Mouse (Mus musculus) kidney, postnatal 10 days (tissue): ENCODE measurements around the gene Dtx1.

Experiments used
- DNase-seq: peaks from one replicate; pipeline ENCODE4 v3.0.0; 2021; ENCODE audit warnings: mixed read lengths

Dtx1 gene

DNA sequence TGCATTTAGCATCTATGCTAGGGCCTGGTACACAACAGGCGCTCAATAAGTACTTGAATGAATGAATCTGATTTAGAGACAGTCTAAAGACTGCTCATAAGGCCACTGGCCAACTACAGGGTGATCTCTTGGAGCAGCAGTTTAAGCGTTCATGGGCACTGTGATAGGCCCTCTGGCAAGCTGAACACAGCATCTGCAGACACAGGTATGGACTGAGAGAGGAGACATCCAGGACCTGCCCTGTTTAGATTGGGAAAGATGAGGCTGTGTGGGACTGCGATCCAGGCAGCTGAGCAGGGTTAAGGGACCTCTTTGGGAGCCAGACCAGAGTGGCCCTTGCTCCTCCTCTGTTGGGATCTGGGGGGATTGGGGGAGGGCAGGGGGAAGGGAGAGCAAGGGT, at the start of gene Dtx1:
Gene Dtx1 (minus strand): TSS at position 101 of the 400 bp plus-strand sequence.
- DNase-seq: no peak

DNA sequence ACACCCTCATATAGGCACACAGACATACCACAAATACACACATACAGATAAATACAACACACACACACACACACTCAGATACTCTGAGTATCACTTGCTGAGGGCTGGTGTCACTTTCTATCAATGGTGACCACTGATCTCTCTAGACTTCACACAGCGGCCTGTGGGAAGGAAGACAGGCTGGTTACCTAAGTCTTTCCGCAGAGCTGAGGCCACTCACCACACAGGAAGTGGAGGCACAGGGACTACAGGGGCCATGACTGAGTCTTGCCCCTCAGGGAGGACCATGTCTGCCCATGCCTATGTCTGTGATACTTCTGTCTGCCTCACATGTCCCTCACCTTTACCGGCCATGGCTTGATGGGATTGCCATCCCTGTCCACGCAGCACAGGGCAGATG, 42.5 kb upstream of the Dtx1 start:
- DNase-seq: no peak

DNA sequence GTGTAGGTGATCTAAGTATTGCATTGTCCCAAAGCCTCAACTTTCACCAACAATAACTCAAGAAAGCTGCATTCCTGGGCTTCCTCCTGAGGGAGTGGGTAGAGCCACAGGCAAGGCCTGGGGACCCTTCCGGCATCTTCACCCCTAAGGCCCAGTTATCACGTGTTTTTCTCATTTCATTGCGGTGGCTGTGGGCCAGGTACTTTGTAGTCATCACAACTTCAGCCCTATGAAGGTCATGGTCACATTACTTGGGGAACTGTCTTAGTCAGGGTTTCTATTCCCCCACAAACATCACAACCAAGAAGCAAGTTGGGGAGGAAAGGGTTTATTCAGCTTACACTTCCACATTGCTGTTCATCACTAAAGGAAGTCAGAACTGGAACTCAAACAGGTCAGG, 41.1 kb upstream of the Dtx1 start:
- DNase-seq: no peak

DNA sequence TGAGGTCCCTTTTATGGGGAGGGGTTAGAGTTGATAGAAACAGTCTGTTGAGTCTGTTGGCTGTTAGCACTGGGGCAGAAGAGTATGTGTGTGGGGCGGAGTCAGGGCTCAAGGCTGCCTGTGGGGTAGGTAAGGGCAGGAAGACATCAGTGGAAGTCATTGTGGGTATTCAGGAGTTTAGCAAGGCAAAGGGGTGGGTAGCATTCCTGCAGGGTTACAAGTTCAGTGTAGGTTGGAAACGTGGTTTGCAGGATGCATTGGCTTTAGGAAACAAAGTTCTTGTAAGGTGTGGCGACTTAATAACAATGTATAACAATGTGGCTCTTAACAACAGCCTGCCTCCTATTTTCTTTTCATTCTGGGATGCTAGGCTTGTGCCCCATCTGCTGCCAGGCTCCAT, 39.5 kb upstream of the Dtx1 start:
- no peak for DNase-seq

GRCm38 (mm10) chr5:120749688-120750087, 38.0 kb upstream of the Dtx1 start, which contains the start of gene Oas2:
Gene Oas2 (minus strand): TSS chr5:120749853.
- no peak for DNase-seq

- peak; percentile 73 for DNase-seq
Measured at GRCm38 (mm10) chr5:120746451-120746850, 34.7 kb upstream of the Dtx1 start.

DNA sequence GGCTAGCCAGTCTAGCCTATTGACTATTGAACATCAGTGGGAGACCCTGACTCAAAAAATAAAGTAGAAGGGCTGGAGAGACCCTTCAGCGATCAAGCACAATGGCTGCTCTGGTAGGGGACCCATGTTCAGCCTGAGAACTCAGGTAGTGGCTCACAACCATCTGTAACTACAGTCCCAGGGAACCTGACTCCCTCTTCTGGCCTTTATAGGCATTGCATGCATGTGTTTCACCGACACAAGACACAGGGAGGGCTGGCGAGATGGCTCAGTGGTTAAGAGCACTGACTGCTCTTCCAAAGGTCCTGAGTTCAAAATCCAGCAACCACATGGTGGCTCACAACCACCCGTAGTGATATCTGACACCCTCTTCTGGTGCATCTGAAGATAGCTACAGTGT, 30.4 kb upstream of the Dtx1 start:
- DNase-seq: peak; percentile 32

DNA sequence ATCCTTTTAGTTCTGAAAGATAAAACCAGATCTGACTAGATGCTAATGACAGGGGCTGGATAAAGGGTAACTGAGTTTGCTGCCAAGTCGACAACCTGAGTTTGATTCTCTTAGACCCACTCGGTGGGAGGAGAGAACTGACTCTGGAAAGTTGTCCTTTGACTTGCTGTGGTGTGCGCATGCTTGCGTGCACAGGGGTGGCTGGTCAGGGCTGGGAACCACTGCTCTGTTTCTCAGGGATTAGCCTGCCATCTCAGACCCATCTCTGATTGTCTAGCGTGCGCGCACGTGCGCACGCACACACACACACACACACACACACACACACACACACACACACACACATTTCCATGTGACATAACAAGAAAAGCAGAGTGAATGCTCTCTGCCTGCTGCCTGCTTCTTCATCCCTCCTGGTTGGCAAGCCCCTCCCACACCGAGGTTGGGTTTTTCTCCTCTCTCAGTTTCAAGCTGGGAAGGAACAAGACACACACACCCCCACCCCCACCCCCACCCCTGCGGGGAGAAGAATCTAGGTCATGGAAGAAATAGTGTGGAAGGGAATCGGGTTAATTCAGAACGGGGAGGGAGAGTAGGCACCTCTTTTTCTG, 22.8 kb upstream of the Dtx1 start:
- no peak for DNase-seq

DNA sequence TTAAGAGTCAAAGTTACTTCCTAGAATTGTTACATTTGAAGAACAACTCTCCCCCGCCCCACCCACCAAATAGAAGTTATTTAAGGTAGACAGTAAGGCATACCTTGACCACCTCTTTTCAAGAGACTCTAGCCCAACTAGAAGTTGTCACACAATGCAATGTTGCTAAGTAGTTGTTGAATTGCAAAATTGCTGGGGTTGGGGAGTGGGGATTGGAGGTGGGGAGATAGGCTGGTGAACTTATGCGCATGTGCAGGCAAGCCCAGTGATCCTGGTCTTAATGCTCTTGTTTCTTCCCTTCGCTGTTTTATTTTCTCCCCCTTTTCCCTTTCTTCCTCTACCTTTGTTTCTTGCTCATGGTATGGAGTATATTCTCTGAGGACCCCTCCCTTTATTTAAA, 22.0 kb upstream of the Dtx1 start:
- DNase-seq: no peak

DNA sequence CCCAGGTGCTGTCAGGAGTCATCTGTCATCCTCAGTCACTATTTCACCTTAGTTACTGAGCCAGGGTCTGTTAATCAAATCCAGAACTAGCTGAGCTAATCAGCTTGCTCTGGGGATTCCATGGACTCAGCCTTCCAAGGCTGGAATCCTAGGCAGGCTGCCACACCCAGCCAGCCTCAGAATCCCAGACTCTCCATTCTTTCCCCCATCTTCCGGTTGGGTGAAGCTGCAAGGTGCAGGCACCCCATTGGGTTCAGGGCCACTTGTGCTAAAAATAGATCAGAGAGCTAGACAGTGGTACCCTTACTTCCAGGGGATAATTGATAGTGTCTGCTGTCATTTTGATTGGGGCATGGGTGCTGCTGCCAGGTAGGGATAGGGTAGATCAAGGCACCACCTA, 21.0 kb upstream of the Dtx1 start:
- DNase-seq: no peak

- no peak for DNase-seq
Measured at GRCm38 (mm10) chr5:120729319-120729718, 17.6 kb upstream of the Dtx1 start.

DNA sequence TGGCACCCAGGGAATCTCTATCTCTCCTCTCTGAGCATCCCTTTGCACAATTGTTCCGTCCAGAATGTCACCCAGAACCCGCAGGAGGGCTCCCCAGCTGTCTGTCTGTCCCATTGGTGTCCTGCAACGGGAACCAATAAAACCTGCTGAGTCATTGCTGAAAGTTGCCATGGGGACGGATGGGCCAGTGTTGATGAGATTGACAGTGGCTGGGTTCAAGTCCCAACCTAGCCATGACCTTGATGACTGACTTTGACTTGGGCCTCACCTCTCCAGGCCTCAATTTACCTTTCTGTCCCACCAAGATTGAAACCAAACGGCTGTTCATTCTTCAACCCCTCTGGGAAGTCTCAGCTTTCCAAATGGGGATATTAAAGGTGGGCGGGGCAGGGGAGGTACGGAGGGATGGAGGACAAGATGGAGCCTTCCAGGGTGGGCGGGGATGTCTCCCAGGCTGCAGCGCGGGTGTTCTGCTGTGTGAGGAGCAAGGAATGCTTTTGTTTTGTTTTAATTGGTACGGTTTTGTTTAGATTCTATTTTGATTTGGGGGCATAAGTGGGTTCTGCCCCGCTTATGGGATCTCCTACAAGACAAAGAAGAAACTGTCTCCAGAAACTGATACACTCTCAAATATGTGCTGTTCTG, 14.2 kb upstream of the Dtx1 start:
- DNase-seq: no peak

GRCm38 (mm10) chr5:120721005-120721404, 9.3 kb upstream of the Dtx1 start:
- no peak for DNase-seq

GRCm38 (mm10) chr5:120718600-120719378, 7.1 kb upstream of the Dtx1 start:
- no peak for DNase-seq

GRCm38 (mm10) chr5:120717136-120717535, 5.4 kb upstream of the Dtx1 start:
- DNase-seq: no peak

DNA sequence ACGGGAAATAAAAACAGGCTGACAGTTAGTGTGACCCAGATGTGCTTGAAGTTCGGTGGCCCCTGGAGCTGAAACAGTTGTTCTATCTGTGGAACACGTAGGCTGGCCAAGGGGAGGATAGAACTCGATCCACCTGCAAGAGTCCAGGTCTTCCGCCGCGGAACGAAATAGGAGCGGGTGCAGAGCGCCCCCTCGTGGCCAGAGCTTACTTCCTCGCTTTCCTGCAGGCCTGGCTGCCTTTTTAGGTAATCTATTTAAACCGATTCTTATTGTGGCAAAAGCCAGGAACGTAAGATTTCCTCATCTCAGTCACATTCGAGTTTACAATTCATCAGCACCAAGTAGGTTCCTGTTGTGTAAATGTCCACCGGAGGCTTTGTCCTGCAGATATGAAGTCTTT, 2.6 kb upstream of the Dtx1 start:
- DNase-seq: peak; percentile 83

GRCm38 (mm10) chr5:120712721-120713120, 994 bp upstream of the Dtx1 start:
- DNase-seq: no peak

DNA sequence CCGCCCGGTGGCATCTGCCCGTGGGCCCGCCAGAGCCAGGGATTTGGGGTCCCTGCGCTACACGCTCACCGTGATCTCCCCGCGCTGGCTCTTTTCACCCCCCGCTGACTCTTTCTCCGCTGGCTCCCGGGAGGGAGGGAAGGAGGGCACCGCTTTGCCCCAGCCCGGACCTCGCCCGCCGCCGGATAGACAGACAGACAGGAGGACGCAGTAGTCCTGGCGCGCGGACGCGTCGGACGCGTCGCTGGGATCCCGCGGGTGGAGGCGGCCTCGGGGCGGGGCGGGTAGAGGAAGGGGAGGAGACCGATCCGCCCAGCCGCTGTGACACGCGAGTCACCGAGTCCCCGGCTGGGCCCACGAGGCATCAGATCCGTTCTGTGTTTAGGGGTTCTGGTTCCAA, 311 bp downstream of the Dtx1 start:
- DNase-seq: peak; percentile 59

- no peak for DNase-seq
Measured at GRCm38 (mm10) chr5:120710826-120711248, 890 bp downstream of the Dtx1 start.

DNA sequence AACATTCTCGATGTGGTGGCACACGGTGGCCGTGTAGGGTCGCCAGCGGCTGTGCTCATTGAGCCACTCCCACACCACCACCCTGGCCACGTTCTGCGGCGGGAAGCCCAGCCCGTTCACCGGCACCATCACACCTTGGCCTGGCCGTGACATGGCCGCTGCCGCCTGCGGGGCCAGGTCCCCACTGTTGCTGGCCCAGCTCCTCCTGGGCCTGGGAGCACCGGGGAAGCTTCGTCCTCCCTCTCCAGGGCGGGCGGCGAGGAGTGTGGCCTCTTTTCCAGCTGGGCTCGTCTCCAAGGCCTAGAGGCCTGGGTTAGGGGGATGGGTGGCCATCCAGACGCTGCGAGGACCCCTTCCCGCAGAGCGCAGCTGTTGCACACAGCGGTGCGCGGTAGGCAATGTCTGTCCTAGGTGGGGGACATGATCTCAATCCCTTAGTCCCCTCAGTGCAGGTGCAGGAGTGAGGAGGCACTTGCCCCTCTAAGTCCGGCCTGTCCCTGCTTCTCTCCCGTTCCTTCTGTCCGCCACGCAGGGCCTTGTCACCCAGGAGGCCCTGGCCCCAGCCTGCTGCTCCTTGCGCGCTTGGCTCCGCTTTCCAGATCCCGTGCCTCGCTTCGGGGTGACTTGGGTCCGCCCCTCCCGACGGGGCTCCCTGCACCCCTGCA, 1.4 kb downstream of the Dtx1 start:
- DNase-seq: peak; percentile 48

- DNase-seq: no peak
Measured at GRCm38 (mm10) chr5:120706976-120707375, 4.8 kb downstream of the Dtx1 start.

GRCm38 (mm10) chr5:120706541-120706940, 5.2 kb downstream of the Dtx1 start:
- DNase-seq: no peak

DNA sequence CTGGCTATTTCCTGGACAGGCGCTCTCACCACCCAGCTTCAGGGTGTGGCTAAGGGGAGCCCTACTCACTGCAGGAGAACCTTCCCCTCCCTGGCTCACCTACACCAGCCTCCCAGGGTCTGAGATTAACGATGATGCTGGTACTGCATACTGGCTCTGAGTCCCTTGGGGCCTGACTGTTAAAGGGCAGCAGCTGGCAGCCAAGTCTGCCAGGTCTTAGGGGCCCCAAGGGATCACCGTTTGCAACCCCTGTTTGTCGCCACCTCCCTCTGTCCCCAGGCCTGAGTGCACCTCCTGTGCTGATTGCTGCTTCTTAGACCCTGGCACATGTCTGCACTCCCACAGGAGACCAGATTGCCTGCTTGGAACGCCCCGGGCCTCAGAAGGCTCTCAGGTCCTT, 7.3 kb downstream of the Dtx1 start:
- DNase-seq: no peak

- DNase-seq: no peak
Measured at GRCm38 (mm10) chr5:120703660-120704059, 8.1 kb downstream of the Dtx1 start.
